Mouse (Mus musculus) sigmoid colon, adult 10 weeks (tissue): ENCODE results near the gene Adarb2. TPM values are rescaled to one million over a fixed set of nuclear protein-coding genes. Genes with fewer than 3 reads are reported as not detected.

Experiments
- polyA plus RNA-seq: library from polyadenylated mRNA; stranded (reverse); fragments of 350-450 nt; fragmentation: Illumina TruSeq; extraction: RNeasy Lipid Tissue Mini Kit (QIAGEN cat#74804); gene quantifications from one replicate; pipeline ENCODE4 v1.2.3, GENCODE M21; 2014; ENCODE audit warnings: low read depth, low replicate concordance

The Adarb2 gene
- not detected for polyA plus RNA-seq

DNA sequence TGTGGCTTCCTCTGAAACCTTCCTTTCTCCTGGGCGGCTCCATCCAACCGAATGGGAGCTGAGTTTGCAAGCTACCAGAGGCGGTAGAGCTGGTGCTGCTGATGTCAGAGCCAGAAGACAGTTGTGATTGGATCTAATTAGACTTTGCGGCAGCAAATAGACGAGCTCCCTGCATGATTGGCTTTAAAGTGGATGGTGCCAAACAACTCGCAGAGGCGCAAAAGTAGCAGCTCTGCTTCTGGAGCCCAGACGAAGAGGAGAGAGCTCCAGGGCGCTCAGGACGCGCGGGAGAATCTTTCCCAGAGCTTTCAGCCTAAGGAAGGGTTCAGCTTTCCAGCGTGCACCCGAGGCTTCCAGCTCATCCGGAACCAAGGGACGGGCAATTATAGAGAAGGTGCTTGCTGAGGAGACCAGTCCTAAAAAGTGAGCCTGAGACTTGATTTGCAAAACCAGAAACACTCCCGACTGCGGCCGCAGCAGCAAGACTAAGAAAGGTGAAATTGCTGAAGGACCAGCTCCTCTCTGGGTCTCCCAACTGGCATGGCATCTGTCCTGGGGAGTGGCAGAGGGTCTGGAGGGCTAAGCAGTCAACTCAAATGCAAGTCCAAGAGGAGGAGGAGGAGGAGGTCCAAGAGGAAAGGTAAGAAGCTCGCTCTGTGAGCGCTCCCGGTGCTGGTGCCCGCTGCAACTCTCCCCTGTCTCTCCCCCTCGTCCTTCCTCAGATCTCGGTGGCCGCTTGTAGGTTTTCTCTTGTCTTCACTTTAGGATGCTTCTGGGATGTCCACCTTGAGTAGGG, at the start of gene Adarb2:
Gene Adarb2 (plus strand): TSS at position 186 of the 796 bp plus-strand sequence.

